Mouse (Mus musculus) G1E (cell line): ENCODE measurements around the gene Phgr1. TPM values are rescaled to one million over a fixed set of nuclear protein-coding genes. Genes with fewer than 3 reads are reported as not detected.

Experiments
- ATAC-seq: 2 replicates; pipeline ENCODE4 v1.8.0; 2016; ENCODE audit warnings: mild to moderate bottlenecking; ENCODE audit not compliant: insufficient number of reproducible peaks, poor library complexity, low FRiP score, severe bottlenecking; ENCODE audit errors: extremely low read depth
- DNase-seq: peaks from one replicate; pipeline ENCODE4 v3.0.0; 2012; ENCODE audit warnings: low spot score
- H3K27me3 ChIP-seq: 2 replicates; pipeline ENCODE4 v1.6.1; 2012; ENCODE audit warnings: mild to moderate bottlenecking, low read length, inconsistent platforms; ENCODE audit not compliant: insufficient read depth
- H3K36me3 ChIP-seq: replicated peaks from 2 replicates; pipeline ENCODE3; 2012; ENCODE audit warnings: mild to moderate bottlenecking, inconsistent platforms
- H3K4me1 ChIP-seq: 2 replicates; pipeline ENCODE4 v1.6.1; 2012; ENCODE audit warnings: low read depth, low read length, inconsistent platforms, mixed read lengths; ENCODE audit not compliant: insufficient read depth
- H3K4me3 ChIP-seq: 2 replicates; pipeline ENCODE4 v1.5.1; 2012; ENCODE audit warnings: low read depth, mild to moderate bottlenecking, inconsistent platforms, low read length, moderate library complexity, mixed read lengths
- H3K9me3 ChIP-seq: replicated peaks from 2 replicates; pipeline ENCODE4 v1.6.1; 2012; ENCODE audit warnings: inconsistent platforms
- CTCF ChIP-seq: IDR thresholded peaks from 2 replicates; pipeline ENCODE4 v1.5.1; 2012; ENCODE audit warnings: low read depth, low read length, inconsistent platforms, mixed read lengths
- GATA1 ChIP-seq: IDR thresholded peaks from 2 replicates; pipeline ENCODE4 v1.6.1; 2012; ENCODE audit warnings: borderline replicate concordance, low read length, inconsistent platforms, mixed read lengths
- GATA2 ChIP-seq: IDR thresholded peaks from 2 replicates; pipeline ENCODE4 v1.6.1; 2012; ENCODE audit warnings: low read depth, low read length, inconsistent platforms, borderline replicate concordance
- POLR2AphosphoS5 ChIP-seq: IDR thresholded peaks from 2 replicates; pipeline ENCODE4 v1.6.1; 2012; ENCODE audit warnings: low read depth, low read length, inconsistent platforms; ENCODE audit not compliant: insufficient replicate concordance
- TAL1 ChIP-seq: conservative IDR thresholded peaks from 2 replicates; pipeline ENCODE4 v1.6.1; 2012; ENCODE audit warnings: low read depth, low read length, inconsistent platforms, mixed read lengths
- polyA plus RNA-seq: library from polyadenylated mRNA; stranded (reverse); fragments of >175 nt; gene quantifications from 2 replicates; pipeline ENCODE4 v1.2.3, GENCODE M21; 2012
- total RNA-seq, 2 experiments: library from RNA; stranded (forward) in 1 of 2; stranded (reverse) in 1 of 2; fragments of 200-1000 nt in 1 of 2; fragments of >200 nt in 1 of 2; fragmentation: Nextera tagmentation in 1 of 2; gene quantifications; 2 replicates each; pipeline ENCODE4 v1.2.3; 2014 to 2017

Gene Phgr1
- total and polyA plus RNA-seq, 3 experiments = not detected

DNA sequence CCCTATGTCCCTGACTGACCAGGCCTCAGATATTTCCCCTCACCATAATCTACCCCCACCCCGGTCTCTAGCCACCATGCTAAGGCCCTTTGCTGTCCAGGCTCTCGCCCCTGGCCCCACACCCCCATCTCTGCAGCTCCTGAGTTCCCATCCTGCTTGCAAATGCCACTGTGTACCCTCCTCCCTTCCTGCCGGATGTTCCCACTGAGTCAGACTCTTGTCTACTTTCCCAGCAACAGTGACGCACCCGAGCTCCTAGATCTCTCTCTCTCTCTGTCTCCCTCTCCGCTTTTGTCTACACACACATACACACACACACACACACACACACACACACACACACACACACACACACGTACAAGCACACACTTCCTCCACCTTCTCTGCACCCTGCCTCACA, 9.1 kb upstream of the Phgr1 start:
- no peaks in the 10 kb centered on the region for H3K9me3 ChIP-seq
- TF ChIP-seq POLR2AphosphoS5 (no peak), TAL1 (no peak), GATA2 (no peak), GATA1 (no peak), CTCF (no peak)
- H3K36me3 ChIP-seq = no peaks in the 10 kb centered on the region
- peaks cover 77% of the 10 kb centered on the region for H3K27me3 ChIP-seq
- ATAC-seq (no peak), DNase-seq (no peak)
- peaks cover 36% of the 10 kb centered on the region for H3K4me1 ChIP-seq
- H3K4me3 ChIP-seq = no peak overlapping the region

DNA sequence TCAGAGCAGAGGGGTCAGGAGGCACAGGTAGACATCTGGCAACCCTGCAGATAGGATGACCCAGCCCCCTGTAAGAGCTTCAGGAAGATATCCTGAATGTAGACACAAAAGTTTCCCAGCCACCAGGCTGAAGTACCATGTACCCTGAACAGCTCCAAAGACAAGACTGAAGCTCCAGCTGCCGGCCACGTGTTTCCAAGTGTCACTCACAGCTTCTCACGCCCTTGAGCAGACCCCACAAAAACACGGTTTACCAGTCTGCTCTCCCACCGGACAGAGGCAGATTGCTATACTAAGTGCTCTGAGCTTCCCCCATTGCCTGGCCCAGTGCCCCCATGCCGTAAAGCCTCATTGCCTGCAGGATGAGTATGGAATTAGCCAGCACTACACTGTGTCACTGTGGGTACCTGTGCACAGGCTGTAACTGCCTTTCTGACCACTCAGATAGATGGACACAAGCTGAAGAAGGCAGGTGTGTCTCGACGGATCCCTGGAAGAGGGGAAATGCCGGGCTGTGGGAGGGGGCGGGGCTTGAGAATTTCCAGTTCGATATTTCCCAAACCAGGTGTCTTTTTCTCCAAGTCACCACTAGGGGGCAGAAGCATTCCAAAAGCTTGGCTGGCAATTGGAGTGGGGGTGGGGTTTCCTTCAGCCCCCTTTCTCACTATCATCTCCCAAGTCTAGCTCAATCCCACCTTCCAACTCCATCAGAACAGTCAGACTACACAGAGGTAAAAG, 8.3 kb upstream of the Phgr1 start:
- Histone ChIP-seq H3K9me3 (no peaks in the 10 kb centered on the region), H3K4me1 (peaks cover 33% of the 10 kb centered on the region), H3K27me3 (peaks cover 72% of the 10 kb centered on the region), H3K4me3 (no peak overlapping the region), H3K36me3 (no peaks in the 10 kb centered on the region)
- no peak for DNase-seq
- no peak for TF ChIP-seq GATA2
- TF ChIP-seq CTCF = peak; percentile 36
- no peak for TF ChIP-seq GATA1
- ATAC-seq = no peak

DNA sequence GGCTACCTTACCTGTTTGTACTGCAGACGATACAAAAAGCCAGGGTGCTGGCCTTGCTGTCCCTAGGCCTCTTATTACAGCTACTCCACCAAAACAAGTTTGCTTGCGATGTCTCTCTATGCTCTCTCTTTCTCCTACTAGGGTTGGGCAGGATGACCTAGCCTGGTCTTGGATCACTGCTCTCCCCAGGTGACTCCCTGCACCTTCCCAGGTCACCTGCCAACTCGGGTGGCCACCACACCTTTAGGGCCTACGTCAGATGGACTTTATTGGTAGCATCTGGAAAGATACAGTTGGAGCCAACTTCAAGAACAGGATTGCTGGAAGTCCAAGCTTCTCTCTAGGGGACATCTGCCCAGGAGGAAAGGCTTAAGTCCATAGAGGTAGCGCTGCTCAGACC, 7.7 kb upstream of the Phgr1 start:
- ATAC-seq (no peak), DNase-seq (no peak)
- no peaks in the 10 kb centered on the region for H3K36me3 ChIP-seq
- peaks cover 27% of the 10 kb centered on the region for H3K4me1 ChIP-seq
- H3K27me3 ChIP-seq = peaks cover 69% of the 10 kb centered on the region
- H3K4me3 ChIP-seq = no peak overlapping the region
- TF ChIP-seq POLR2AphosphoS5 (no peak), GATA1 (no peak), TAL1 (no peak), CTCF (no peak)
- H3K9me3 ChIP-seq = no peaks in the 10 kb centered on the region

DNA sequence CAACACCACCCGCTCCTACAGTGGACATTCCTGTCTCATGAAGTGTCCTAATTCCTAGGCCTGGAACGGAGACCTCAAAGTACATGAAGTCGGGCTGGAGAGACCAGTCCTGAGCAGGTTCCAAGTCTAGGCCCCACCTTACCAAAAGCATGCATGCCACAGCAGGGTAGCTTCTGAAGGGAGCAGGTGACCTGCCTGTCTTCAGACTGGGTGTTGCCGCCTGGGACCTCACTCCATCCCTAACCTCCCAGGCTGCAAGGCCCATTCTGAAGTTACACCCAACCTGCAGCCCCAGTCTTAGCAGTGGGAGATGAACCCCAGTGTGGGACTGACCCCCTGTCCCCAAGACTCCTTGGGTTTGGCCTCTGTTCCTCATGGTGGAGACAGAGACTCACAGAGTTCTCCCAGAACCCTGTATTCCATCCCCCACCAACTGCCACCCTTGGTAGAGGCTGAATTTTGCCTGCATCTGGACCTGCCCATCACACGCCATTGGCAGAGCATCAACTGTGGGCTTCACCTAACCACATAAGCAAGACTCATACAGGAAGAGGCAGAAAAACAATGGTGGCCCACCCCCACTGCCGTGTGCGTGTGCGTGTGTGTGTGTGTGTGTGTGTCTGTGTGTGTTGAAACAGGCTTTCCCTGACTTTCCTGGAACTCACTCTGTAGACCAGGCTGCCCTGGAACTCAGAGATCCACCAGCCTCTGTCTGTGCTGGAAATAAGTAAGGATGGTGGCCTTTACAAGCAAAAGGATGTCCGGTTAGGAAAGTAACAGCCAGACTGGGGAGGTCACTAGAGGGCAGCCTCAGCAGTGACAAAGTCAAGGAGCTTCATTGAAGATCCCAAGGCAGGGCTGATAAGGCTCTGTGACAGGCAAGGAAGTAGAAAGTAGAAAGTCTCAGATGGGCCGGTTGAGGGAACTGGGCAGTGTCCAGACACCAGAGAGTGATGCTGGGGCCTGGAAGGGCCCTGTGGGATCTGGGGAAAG, 6.2 kb upstream of the Phgr1 start:
- TF ChIP-seq GATA2 = no peak
- TF ChIP-seq TAL1 = no peak
- no peak for TF ChIP-seq GATA1
- no peak for TF ChIP-seq CTCF
- no peak for TF ChIP-seq POLR2AphosphoS5
- no peak overlapping the region for H3K4me3 ChIP-seq
- H3K27me3 ChIP-seq = peaks cover 59% of the 10 kb centered on the region
- ATAC-seq = no peak
- DNase-seq = no peak
- peaks cover 27% of the 10 kb centered on the region for H3K4me1 ChIP-seq
- no peaks in the 10 kb centered on the region for H3K36me3 ChIP-seq
- H3K9me3 ChIP-seq = no peaks in the 10 kb centered on the region

DNA sequence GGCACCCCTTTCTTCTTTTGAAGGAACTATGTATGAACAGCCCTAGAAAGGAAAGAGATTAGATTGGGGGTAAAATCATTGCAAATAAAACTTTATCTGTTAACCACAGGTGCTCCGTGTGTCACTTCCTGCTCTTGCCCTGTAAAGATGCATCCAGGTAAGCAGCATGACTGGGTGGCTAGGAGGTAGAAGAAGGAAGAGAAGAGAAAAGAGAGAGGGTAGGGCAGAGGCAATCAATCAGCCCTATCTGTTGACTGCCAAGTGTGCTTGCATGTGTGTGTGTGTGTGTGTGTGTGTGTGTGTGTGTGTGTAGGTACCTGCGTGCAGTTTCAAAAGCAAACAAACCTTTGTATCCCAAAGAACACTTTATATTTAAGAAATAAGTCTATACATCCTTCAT, 2.0 kb downstream of the Phgr1 start:
- H3K9me3 ChIP-seq = no peaks in the 10 kb centered on the region
- no peaks in the 10 kb centered on the region for H3K36me3 ChIP-seq
- no peak for DNase-seq
- peaks cover 2% of the 10 kb centered on the region for H3K4me1 ChIP-seq
- TF ChIP-seq CTCF (no peak), POLR2AphosphoS5 (no peak), GATA1 (no peak), GATA2 (no peak), TAL1 (no peak)
- no peak overlapping the region for H3K4me3 ChIP-seq
- no peak for ATAC-seq
- H3K27me3 ChIP-seq = peaks cover 37% of the 10 kb centered on the region

DNA sequence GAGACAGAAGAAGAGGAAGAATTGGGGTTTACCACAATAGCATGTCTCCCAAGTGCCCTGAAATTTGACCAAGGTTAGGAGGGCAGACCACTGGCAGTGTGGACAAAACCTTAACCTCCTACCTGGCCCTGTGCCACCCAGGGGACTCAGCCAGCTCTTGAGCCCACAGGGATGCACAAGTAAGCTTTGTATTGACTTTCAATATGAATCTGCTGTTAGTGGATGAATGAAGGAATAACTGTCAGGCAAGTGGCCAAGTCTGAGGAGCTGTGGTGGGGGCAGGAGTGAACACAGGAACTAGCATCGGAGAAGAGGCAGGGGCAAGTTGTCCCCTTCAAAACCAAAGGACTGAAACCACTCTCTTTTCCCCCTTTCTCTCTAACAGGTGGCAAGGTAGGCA, 2.8 kb downstream of the Phgr1 start:
- H3K4me1 ChIP-seq = peaks cover 10% of the 10 kb centered on the region
- no peaks in the 10 kb centered on the region for H3K36me3 ChIP-seq
- no peaks in the 10 kb centered on the region for H3K9me3 ChIP-seq
- TF ChIP-seq GATA1 (no peak), CTCF (no peak), GATA2 (no peak), TAL1 (no peak), POLR2AphosphoS5 (no peak)
- peaks cover 44% of the 10 kb centered on the region for H3K27me3 ChIP-seq
- H3K4me3 ChIP-seq = no peak overlapping the region
- ATAC-seq = no peak
- DNase-seq = no peak
